In the genomic region with DNA sequence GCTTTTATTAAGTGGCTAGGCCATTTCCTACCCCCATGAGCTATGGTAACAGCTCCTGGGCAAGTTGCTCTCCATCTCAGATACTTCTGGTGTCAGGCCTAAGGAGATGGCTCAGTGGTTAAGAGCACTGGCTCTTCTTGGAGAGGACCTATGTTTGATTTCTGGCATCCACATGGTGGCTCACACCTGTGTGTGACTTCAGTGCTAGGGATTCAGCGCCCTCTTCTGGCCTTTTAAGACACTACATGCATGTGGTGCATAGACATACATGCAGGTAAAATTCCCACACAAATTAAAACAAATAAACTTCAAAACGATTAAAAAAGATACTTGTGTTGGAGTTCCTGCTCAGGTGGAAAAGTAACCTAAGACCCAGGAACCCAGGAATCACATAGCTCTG, we compare ENCODE assay signal across 9 mouse cellular contexts.
DNase-seq lines count a peak whose midpoint lies in the region; ATAC-seq and TF ChIP-seq lines count a peak whose summit lies in the region.
"Had no signal": no experiment of that assay in that cellular context is flagged by ENCODE, and none has a peak within 500 bp of the region (broad histone marks: within the 10 kb centered on the region; RNA-seq: fewer than 3 reads in every experiment).

No protein-coding gene starts in this region.

- WGBS in midbrain, postnatal 0 days: 25% methylated on average over 2 of the region's 2 CpGs
- WGBS in midbrain, embryonic 14.5 days: 31% methylated on average over 2 of the region's 2 CpGs

- no peak overlapping the region for H3K27ac ChIP-seq in gastrocnemius, adult 2 months
- H3K27ac ChIP-seq in midbrain, postnatal 0 days (ENCODE audit: low read depth, low read length): no peak overlapping the region
- H3K27ac ChIP-seq in midbrain, embryonic 14.5 days (replicated peaks; ENCODE audit: low read depth, low read length): no peak overlapping the region

- DNase-seq in gastrocnemius, adult 2 months: no peak
- no peak for DNase-seq in gastrocnemius, adult 8-10 months (ENCODE audit: low spot score in 2 of 2)
- no peak for DNase-seq in midbrain, postnatal 0 days (ENCODE audit: low spot score)
- no peak for DNase-seq in midbrain, embryonic 14.5 days
- peak; percentile 20 for DNase-seq in c-Kit-positive CD71-positive TER-119-positive erythroid progenitor cells, embryonic 14.5 days (ENCODE audit: low spot score)
- peak; percentile 22 for DNase-seq in thymus, postnatal 0 days (ENCODE audit: low spot score)
- DNase-seq in right cerebral cortex, postnatal 14 days: no peak
- DNase-seq in ovary, postnatal 10 days (ENCODE audit: low spot score): no peak
- DNase-seq: kidney, postnatal 14 days had no signal

- H3K9ac ChIP-seq in midbrain, postnatal 0 days (replicated peaks; ENCODE audit: low read length, poor library complexity, severe bottlenecking): no peak overlapping the region
- H3K9ac ChIP-seq in midbrain, embryonic 14.5 days (replicated peaks; ENCODE audit: low read length): no peak overlapping the region

- H3K4me3 ChIP-seq in gastrocnemius, adult 2 months: no peak overlapping the region
- no peak overlapping the region for H3K4me3 ChIP-seq in midbrain, postnatal 0 days (ENCODE audit: low read depth, low read length)
- H3K4me3 ChIP-seq in midbrain, embryonic 14.5 days (replicated peaks; ENCODE audit: low read depth, low read length): no peak overlapping the region

- no peaks in the 10 kb centered on the region for H3K4me1 ChIP-seq in midbrain, postnatal 0 days (ENCODE audit: insufficient read depth, low read length)
- peaks cover 10% of the 10 kb centered on the region for H3K4me1 ChIP-seq in midbrain, embryonic 14.5 days (ENCODE audit: control insufficient read depth, insufficient read depth, low read length)

- peak; percentile 52 for TF ChIP-seq CTCF in gastrocnemius, adult 2 months (IDR thresholded peaks at IDR 0.05)
- peak; percentile 54 for TF ChIP-seq CTCF in midbrain, postnatal 0 days (IDR thresholded peaks at IDR 0.05)

- no peak for ATAC-seq in midbrain, postnatal 0 days (ENCODE audit: low FRiP score)
- no peak for ATAC-seq in midbrain, embryonic 14.5 days (ENCODE audit: low FRiP score, low TSS enrichment)

- H3K9me3 ChIP-seq in midbrain, postnatal 0 days (ENCODE audit: low read length): no peaks in the 10 kb centered on the region
- no peaks in the 10 kb centered on the region for H3K9me3 ChIP-seq in midbrain, embryonic 14.5 days (ENCODE audit: control insufficient read depth, low read length)

- H3K27me3 ChIP-seq in midbrain, postnatal 0 days (ENCODE audit: insufficient read depth, low read length): no peaks in the 10 kb centered on the region
- H3K27me3 ChIP-seq in midbrain, embryonic 14.5 days (ENCODE audit: control insufficient read depth, insufficient read depth, low read length): no peaks in the 10 kb centered on the region

- 0 out of 2 replicates have a peak, but pooled peaks cover 3% of the 10 kb centered on the region for H3K36me3 ChIP-seq in midbrain, postnatal 0 days (ENCODE audit: insufficient read depth, low read length)
- H3K36me3 ChIP-seq in midbrain, embryonic 14.5 days (ENCODE audit: control insufficient read depth, insufficient read depth, low read length): no peaks in the 10 kb centered on the region; the same call in 1 of the 2 replicates

- no peak overlapping the region for H3K4me2 ChIP-seq in midbrain, postnatal 0 days (ENCODE audit: low read depth, low read length, poor library complexity, severe bottlenecking)
- H3K4me2 ChIP-seq in midbrain, embryonic 14.5 days (ENCODE audit: low read length): no peak overlapping the region

- intact Hi-C loops in gastrocnemius, adult 2 months (cut with DNase I): no loop called here

Comparison
In these comparisons a context has a peak if more than half of its experiments do, and no peak if none do; other contexts are left out.
1. DNase-seq: peak in c-Kit-positive CD71-positive TER-119-positive erythroid progenitor cells, embryonic 14.5 days (single experiment) and thymus, postnatal 0 days (single experiment); none in gastrocnemius, adult 2 months (single experiment), gastrocnemius, adult 8-10 months (0 of 2), midbrain, postnatal 0 days (single experiment), midbrain, embryonic 14.5 days (single experiment), right cerebral cortex, postnatal 14 days (single experiment) and ovary, postnatal 10 days (single experiment).